Mouse (Mus musculus) frontal cortex, postnatal 36 days (tissue): ENCODE measurements around the gene Ncapd2.
A peak's percentile ranks its signal among the peaks of the same experiment; 100 is the strongest.

Experiments
- DNase-seq, 2 experiments: peaks; one replicate each; pipeline ENCODE4 v3.0.0; 2022; ENCODE audit warnings: low spot score in 2 of 2

Ncapd2 gene

DNA sequence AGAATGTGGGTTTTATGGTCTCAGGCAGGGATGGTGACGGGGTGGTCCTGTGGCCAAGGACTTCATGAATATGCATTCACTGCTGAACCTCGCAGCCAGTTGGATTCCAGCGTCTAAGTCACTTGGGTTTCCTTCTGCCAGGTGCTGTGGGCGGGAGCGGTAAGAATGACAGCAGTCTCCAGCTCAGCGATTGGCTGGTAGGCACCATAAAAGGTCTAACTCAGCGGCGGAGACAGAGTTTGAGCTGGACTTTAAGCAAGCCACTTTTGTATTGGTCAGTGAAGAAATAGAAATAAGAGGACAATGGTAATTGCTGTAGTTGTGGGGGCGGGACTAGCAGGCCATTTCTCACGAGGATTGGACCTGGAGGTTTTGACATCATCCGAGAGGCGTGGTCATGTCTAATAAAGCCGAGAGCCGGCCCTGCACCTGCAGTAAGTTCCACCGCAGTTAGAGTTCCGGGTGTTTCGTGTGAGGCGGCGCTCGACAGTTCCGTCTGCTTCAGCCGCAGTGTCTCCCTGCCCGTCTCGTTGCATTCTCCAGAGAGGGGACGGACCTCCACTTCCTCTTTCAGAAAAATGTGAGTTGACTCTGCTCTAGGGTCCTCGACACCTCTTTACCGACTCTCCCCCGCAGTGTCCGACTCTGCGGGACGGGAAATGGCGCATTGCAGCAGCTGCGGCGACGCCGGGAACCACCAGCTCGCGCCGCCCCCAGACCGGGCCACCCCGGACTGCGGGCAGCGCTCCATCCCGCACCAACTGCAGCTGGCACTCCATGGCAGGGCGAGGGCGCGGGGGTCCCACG, 23.9 kb upstream of the Ncapd2 start, which contains the start of gene Vamp1:
Gene Vamp1 (plus strand): TSS at position 404 of the 807 bp plus-strand sequence.
- DNase-seq, result peak; percentile 94 to 98

- no peak for DNase-seq
Observed at GRCm38 (mm10) chr6:125213715-125214114, 22.2 kb upstream of the Ncapd2 start.

GRCm38 (mm10) chr6:125213129-125213528, 21.6 kb upstream of the Ncapd2 start:
- DNase-seq, result no peak

DNA sequence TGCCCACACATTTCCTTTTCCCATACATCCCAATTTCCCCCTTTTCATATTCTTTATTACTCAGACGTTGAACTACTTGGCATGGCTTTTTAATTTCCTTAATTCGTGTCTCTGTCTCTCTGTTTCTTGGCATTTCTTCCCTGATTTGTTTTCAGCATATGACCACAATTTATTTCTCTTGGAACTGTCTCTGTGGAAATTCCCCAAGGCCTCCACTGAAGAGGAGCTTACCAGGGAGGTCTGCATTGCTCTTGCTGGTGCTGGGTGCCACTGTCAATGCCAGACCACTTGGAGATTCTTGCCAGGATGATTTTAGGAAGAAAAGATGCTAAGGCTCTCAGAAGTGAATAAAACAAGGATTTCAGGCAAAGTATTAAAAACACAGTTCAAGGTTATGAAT, 21.1 kb upstream of the Ncapd2 start:
- DNase-seq, result no peak

DNA sequence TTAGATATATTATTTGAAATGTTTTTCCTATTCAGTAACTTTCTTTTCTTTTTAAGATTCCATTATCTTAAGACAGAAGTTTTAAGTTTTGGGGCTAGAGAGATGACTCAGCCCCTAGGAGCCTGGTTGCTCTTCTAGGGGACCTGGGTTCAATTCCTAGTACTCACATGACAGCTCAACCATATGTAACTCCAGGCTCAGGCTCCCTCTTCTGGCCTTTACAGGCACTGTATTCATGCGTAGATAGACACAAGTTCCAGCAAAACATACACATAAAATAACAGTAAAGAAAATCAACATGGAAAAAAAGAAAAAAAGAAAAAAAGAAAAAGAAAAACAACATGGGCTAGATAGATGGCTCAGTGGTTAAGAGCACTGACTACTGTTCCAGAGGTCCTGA, 18.9 kb upstream of the Ncapd2 start:
- no peak for DNase-seq

- no peak for DNase-seq
Observed at GRCm38 (mm10) chr6:125197166-125197565, 5.7 kb upstream of the Ncapd2 start.

DNA sequence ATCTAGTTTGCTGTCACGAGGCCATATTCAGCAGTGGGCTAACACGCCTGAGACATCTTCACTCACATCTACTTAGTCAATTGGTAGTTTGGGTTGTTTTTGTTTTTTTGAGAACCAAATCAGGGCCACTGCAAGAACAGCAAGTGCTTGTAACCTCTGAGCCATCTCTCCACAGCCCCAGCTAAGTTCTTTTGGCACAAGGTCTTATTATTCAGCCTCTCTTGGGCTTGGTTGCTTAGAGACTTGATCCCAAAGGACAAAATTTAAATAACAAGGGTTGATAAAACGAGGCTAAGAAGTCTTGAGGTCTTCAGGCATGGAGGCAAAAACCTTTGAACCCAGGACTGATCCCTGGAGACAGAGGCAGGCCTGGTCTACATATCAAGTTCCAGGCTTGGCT, 4.8 kb upstream of the Ncapd2 start:
- DNase-seq, result no peak

DNA sequence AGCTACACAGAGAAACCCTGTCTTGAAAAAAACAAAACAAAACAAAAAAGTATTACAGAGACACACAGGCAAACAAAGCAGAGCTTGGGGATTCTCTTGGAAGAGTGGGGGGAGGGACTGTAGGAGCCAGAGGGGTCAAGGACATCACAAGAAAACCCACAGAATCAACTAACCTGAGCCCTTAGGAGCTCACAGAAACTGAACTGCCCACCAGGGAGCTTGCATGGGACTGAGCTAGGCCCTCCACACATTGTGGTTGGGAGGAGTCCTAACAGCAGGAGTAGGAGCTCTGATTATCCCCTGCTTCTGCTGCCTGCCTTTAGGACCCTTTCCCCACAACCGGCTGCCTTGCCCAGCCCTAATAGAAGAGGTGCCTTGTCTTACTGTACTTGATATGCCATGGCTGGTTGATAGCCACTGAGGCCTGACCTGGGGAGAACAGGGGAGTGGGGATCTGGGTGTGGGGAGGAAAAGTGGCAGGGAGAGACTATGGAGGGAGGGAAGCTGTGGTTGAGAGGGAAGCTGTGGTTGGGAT, 4.1 kb upstream of the Ncapd2 start:
- DNase-seq, result no peak

GRCm38 (mm10) chr6:125193390-125193789, 1.9 kb upstream of the Ncapd2 start:
- no peak for DNase-seq

DNA sequence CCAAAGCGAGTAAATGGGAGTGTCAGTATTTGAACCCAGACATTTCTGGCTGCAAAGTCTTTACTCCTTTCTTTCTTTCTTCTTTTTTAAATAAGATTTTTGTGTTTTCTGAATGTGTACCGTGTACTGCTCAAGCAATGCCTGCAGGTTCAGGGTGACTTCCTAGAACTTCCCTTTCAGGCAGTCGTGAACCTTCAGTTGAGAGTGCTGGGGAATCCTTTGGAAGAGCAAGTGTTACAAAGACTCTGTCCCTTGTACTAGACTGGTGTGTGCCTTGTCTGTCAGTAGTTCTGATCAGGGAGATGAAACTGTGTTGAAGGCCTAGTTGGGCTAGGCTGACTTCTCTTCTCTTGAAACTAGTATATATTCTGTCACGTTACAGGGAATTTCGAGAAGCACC, 1.3 kb upstream of the Ncapd2 start:
- DNase-seq, result no peak

GRCm38 (mm10) chr6:125192016-125192714, 664 bp upstream of the Ncapd2 start:
- DNase-seq, result peak; percentile 87 to 93

- DNase-seq, result no peak
Observed at GRCm38 (mm10) chr6:125190816-125191215, 685 bp downstream of the Ncapd2 start.

DNA sequence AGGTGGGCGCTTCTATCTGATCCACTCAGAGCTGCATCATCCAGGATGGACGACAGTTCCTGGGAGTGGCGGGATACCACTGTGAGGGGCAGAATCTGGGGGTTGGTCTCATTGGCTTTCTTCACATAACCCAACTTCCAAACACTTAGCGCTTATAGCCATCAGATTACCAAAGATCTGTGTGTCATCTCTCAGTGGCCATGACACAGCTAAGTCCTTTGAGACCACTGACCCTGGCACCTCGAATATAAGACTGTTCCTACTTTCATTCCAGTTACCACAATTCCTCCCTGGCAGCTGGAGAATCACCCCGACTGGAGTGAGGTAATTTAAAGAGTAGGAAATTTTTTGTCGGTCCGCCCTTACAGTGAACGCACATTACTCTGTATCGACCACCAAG, 5.3 kb downstream of the Ncapd2 start:
- DNase-seq, result no peak

GRCm38 (mm10) chr6:125182133-125182532, 9.4 kb downstream of the Ncapd2 start:
- DNase-seq, result no peak

GRCm38 (mm10) chr6:125179601-125180000, 11.9 kb downstream of the Ncapd2 start:
- no peak for DNase-seq

DNA sequence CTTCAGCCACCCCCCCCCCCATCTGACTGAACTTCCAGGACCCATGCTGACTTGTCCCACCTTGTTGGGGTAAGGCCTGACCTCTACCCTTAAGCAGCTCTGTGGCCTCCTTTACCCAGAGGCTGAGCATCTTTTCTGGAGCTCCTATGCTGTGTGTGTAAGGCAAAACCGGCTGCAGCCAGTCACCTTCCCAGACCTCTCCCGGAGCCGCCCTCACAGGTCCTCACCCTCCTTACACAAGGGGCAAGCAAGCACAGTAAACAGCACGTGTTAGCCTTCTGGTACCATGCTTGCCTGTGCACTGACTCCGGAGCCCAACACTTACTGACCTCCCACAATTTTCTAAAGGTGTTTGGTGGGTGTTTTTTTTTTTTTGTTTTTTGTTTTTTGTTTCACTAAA, 16.0 kb downstream of the Ncapd2 start:
- DNase-seq, result no peak

DNA sequence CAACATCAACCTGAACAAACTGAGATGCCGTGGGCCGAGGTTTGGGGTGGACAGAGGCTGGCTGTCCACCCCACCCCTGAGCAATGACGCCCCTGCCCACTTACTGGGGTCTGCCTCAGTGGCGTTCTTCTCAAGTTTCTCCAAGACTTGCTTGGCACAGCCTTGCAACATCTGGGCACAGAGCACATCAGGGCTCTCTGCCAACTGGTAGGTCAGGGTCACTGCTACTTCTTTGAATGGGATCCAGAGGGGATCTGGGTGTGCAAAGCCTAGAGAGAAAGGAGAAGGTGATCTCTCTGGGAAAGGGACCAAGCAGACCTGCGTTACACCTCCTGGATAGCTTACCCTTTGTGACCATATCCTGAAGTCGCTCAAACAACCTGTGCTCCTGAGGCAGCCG, 18.2 kb downstream of the Ncapd2 start:
- DNase-seq, result no peak

GRCm38 (mm10) chr6:125172474-125172873, 19.0 kb downstream of the Ncapd2 start:
- DNase-seq, result no peak

DNA sequence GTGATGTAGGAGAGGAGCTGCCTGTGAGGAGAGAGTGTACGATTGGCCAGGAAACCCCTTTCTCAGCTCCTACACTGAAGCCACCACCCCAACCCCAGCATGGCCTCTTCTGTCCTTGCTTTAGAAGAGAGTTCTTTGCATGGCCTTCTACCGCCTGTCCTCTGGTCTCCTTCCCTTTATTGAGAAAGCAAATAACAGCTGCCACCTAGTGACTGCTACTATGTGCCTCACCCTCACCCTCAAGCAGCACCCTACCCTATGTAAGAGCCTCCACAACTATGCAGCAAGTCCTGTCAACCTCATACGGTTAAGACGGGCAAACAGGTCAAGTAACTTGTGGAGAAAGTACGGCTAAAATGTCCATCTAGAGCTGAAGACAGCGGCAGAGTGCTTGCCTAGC, 21.3 kb downstream of the Ncapd2 start:
- DNase-seq, result no peak

DNA sequence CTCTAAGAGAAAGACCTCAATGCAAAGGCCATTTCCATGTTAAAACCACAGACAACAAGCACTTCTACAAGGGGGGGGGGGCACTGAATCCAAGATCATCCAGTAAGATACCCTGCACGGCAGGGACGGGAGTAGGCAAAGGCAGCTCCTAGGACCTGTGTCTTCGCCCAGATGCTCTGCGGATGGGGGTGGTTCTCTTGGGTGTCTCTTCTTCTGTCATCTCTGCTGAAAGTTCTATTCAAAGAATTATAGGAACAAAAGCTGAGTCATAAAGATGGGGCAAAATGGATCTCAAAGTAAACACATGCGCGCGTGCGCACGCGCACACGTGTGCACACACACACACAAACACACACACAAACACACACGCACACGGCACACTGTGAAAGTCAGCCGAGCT, 23.4 kb downstream of the Ncapd2 start:
- peak in 1 of 2 experiments; percentile 40 for DNase-seq

DNA sequence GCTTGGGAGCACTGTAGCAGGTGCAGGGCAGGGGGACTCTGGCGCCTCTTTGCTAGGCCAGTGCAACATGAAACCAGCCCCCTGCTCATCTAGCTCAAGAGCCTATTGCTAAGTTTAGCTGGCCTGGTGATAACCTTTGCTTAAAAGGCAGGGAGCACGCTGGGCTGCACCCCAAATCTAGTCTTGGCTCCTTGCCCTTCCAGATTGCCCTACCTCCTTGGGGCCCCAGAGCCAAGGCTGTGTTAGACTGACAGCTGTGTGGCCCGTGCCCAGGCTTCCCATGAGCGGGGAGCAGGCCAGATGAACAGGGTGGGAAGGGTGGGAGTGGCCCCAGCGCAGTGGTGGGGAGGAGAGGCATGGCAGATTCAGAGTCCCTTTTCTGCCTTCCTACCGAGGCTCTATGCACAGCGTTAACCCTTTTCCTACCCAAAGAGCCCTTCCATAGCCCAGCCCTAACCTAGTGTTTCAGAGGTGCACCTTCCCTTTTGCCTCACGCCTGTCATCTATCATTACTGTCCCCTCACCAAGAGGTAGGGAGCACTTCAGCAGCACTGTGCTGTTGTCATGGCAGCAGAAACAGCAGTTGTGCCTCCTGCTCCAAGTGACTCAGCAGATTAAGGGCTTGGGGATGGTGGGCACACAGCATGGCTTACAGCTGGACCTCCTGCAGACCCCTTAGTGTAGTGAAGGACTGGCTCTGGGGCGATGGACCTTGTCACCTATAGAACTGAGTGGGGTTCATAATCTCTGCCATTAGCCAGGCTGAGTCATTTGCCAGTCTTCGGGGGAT, 24.4 kb downstream of the Ncapd2 start:
- peak; percentile 55 to 58 for DNase-seq
